Mouse (Mus musculus) urinary bladder, postnatal 25 days (tissue): ENCODE measurements at regions not wholly inside any gene's neighbourhood (a gene's known extent, or its start where the extent isn't known, plus 50 kb on each side); places are given as distances from the start of the nearest gene placed in this dataset.

Experiments
- DNase-seq: peaks from one replicate; pipeline ENCODE4 v3.0.0; 2022; ENCODE audit warnings: low spot score

- DNase-seq, result no peak
Measured at GRCm38 (mm10) chr14:103932170-103932569, 88.0 kb upstream of the Ednrb start.

DNA sequence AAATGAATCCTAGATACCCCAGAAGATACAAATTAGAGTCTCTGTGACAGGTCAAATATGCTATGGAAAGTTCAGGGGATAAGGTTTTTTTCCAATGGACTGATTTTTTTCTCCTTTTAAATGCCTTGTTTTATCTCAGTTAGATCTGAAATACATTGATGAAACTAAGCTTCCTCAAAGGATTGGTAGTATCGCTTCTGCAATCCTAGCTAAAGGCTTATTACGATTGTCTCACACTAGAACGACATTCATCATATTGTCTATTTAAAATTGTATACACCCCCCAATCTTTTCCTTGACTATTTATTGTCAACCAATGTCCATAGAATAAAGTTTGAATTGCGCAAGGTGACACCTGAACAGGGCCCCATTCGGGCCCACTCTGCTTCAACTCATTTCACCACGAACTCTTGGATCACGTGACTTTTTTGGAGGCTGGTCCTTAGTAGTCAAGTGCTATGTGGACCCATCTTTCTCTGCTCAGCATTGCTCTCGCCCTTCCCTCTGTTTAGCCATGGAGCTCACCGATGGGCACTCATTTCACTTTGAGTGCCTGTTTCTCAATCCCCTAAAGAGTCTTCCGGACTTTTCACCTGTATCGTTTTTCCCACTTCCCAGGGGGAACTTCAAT lies 85.6 kb upstream of the Ednrb start:
- no peak for DNase-seq

DNA sequence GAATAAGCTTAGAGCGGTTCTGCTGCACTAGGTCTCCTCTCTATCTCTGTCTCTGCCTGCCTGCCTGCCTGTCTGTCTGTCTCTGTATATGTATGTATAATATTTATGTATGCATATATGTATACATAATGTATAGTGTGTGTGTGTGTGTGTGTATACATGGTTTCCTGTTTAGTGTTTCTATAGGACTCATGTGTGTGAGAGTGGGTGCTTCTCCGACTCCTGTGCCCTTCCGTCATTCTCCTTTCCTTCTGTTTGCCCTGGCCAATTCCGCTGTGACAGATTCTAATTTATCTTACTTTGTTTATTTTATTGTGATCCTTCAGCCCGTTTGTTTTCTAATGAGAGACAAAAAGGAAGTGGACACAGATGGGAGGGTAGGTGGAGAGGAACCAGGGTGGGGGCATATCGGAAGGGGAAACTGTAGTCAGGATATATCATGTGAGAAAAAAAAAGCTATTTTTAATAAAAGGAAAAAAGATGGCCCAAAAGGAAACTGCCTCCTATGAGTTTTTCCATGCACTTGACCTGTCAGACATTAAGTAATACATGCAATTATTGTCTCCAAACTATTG lies 85.0 kb upstream of the Ednrb start:
- no peak for DNase-seq

DNA sequence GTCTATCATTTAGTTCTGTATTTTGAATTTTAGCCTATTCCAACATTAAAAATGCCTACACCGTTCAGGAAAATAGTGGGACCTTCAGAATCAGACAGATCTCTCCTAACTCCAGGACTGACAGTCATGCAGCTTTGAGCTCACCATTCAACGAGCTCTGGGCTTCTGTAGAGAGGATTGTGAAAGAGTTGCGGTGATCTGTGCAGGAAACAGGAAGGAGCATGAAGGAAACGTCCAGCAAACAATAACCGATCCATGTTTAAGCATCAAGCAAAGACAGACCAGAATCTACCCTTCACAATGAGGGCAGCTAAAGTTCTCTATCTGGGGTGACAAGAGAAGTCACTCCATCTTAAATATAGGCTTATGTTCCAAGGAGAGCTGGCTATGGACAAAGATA lies 76.0 kb upstream of the Ednrb start:
- DNase-seq, result no peak

DNA sequence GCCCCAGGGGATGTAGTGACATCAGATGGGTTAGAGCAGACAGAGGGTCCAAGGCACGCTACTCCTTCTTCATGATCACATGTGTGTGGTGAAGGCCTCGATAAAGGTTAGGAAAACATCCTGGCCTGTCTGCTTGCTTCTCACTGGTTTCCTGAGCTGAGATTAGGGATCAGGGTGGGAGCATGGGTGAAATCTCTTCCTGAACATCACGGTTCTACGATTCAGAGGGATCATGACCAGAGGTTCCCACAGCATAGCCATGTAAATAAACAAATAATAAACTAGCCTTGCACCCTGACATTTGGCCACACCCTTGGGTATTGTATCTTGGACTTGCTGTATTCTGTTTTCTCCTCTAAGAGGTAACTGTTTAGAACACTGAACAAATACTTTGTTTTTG lies 75.2 kb upstream of the Ednrb start:
- no peak for DNase-seq

DNA sequence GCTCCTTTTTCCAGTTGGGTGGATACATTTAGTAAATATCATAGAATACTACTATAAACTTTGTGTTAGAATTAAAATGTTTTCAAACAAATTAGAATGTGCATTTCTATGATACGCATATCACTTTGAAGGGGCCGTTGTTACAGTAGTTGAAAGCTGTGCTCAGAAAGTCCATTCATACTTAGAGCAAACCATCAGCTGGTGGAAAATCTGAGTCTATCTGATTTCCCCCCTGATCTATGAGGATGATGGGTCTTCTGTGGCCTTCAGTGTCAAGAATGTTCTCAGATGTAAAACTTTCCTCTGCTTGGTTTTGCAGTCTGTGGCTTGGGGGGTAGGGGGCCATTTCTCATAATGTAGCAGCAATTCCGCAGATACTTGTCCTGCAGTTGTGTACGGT lies 69.3 kb upstream of the Ednrb start:
- DNase-seq, result no peak

DNA sequence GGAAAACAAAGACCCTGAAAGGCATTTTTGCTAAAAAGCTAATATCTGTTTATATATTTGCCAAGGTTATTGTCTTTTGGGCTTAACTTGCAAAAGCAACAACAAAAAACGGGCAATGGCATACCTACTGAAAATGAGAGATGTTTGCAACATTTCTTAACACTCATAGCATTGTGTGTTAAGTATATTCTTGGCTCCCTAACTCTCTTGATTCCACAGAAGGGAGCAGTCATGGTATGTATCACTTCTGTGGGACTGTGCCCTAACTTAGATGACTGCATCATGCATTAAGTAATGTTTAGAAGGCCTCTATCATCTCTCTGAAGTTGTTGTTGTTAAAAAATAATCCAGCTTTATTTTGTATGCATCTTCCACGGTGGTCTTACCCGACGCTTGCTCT lies 67.5 kb upstream of the Ednrb start:
- no peak for DNase-seq

GRCm38 (mm10) chr14:103911280-103911679 lies 67.1 kb upstream of the Ednrb start:
- no peak for DNase-seq

- DNase-seq, result no peak
Measured at GRCm38 (mm10) chr14:103906417-103907070, 62.3 kb upstream of the Ednrb start.

DNA sequence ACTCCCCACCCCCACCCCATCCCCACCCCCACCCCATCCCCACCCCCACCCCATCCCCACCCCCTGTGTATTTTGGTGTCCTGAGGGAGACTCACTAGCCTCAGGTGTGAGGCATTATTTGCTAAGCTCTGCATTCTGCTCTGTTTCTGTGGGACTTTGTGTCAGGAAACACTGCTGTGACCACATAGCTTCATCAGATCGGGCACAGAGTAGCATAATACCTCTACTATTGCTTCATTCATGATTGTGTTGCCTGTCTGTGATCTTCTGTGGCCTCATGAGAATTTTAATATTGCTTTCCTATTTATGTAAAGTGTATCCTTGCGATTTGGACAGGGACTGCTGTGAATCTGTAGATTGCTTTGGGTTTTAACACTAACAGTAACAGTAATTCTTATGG lies 56.6 kb upstream of the Ednrb start:
- DNase-seq, result no peak

- DNase-seq, result no peak
Measured at GRCm38 (mm10) chr14:103899111-103899814, 55.1 kb upstream of the Ednrb start.

- no peak for DNase-seq
Measured at GRCm38 (mm10) chr14:103898689-103899088, 54.5 kb upstream of the Ednrb start.

GRCm38 (mm10) chr14:103895261-103895660 lies 51.1 kb upstream of the Ednrb start:
- DNase-seq, result no peak
